Mouse (Mus musculus) frontal cortex, postnatal 10 days (tissue): ENCODE results near the gene Gm40193.
"Not testable (repeated sequence)": the region's sequence is repeated elsewhere in the genome, so short reads cannot be mapped to it uniquely, and the experiment has no call there.

Source experiments
- DNase-seq, 2 experiments: peaks; one replicate each; pipeline ENCODE4 v3.0.0; 2022; ENCODE audit warnings: low spot score in 2 of 2, mixed read lengths in 1 of 2

Gene Gm40193

GRCm38 (mm10) chr11:70532839-70533238, at the start of gene Gm40193:
Gene Gm40193, minus strand, starts transcription at chr11:70532939.
- DNase-seq, result no peak

DNA sequence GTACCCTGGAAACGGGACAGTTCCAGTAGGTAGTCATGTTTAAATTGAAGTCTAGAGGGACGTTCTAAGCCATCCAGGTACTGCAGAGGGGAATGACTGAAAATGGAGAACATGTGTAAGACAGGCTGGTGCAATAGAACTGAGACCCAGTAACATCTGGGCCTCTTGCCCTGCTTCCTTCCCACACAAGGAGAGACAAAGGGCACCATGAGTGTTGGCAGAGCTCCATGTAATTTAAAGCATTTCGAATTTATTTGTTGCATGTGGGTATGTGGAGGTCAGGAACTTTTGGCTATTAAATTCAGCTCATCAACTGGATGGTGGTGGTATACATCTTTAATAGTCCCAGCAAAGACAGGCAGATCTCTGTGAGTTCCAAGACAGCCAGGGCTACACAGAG, 49.5 kb upstream of the Gm40193 start:
- no peak for DNase-seq

GRCm38 (mm10) chr11:70580921-70581320, 48.2 kb upstream of the Gm40193 start:
- no peak for DNase-seq

GRCm38 (mm10) chr11:70580358-70580720, 47.6 kb upstream of the Gm40193 start:
- no peak for DNase-seq

- no peak for DNase-seq
Observed at GRCm38 (mm10) chr11:70579710-70580357, 47.1 kb upstream of the Gm40193 start.

GRCm38 (mm10) chr11:70578962-70579361, 46.2 kb upstream of the Gm40193 start:
- DNase-seq, result no peak

DNA sequence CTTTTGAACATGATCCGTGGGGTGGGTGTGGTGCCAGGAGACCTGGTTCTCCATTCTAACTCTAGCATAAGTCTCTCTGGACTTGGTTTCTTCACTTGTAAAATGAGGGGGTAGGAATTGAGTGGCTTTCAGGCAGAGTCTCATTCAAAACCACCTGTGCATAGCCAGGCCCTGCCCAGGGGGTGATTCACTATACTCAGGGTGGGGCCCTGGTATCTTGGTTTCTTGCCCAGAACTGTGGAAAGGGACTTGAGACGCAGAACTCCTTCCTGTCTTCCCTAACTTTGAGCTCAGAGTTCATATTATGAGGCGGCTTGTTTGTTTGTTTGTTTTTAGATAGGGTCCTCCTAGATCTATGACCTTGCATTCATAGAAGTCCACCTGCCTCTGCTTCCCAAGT, 44.5 kb upstream of the Gm40193 start:
- no peak for DNase-seq

GRCm38 (mm10) chr11:70573872-70574271, 41.1 kb upstream of the Gm40193 start:
- DNase-seq, result no peak

DNA sequence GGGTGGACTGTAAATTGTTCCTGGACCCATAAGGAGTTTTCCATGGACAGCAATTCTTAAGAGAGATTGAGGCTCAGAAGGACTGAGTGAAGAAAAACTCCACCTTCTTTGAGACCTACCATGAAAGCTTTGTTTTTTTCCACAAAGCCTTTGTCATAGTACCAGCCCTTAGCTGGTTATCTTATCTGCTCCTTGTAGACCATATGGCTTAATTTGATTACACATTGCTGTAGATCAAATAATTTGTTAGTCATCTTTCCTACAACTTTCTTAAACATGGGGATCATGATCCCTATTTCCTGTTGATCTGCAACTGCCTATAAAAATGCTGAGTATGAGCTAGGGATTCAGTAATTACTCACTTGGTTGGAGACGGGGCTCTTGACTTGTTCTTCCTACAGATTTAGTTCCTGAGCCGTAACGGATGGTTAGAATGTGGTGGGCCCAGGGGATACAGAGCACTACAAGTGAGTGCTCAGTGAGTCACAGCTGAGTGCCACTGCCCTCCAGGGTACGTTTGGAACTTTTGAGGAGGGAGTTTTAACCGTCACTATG, 39.7 kb upstream of the Gm40193 start:
- DNase-seq, result no peak

DNA sequence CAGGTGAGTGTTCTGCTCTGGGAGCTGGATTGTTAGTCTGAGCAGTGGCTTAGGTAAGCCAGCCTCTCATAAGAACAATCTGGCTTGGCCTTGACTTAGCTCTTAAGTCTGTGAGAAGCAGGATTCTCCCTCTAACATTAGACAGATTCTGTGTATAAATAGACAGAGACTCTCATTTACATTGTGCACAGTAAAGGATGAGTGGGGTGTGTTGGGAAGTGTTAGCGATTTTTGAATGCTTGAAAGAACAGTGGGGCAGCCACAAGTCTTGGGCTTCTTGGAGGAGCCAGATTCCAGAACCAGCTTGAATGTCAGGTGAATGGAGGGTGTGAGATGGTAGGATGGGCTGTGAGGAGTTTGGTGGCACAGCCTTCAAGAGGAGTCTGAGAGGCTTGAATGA, 38.9 kb upstream of the Gm40193 start:
- no peak for DNase-seq

DNA sequence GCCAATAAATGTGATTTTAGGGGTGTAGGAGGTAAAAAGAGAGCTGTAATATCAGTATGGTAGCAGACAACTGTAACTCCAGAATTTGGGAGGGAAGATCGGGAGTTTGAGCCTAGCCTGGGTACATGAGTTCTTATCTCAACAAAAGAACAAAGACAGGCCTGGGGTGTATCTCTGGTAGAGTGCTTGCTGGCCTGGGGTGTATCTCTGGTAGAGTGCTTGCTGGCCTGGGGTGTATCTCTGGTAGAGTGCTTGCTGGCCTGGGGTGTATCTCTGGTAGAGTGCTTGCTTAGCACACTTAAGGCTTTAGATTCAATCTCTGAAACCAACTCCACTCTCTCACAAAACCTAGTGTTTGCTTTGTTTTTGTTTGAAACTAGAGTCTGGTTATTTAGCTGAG, 37.9 kb upstream of the Gm40193 start:
- not testable (repeated sequence) for DNase-seq

- DNase-seq, result no peak
Observed at GRCm38 (mm10) chr11:70566586-70566985, 33.8 kb upstream of the Gm40193 start.

DNA sequence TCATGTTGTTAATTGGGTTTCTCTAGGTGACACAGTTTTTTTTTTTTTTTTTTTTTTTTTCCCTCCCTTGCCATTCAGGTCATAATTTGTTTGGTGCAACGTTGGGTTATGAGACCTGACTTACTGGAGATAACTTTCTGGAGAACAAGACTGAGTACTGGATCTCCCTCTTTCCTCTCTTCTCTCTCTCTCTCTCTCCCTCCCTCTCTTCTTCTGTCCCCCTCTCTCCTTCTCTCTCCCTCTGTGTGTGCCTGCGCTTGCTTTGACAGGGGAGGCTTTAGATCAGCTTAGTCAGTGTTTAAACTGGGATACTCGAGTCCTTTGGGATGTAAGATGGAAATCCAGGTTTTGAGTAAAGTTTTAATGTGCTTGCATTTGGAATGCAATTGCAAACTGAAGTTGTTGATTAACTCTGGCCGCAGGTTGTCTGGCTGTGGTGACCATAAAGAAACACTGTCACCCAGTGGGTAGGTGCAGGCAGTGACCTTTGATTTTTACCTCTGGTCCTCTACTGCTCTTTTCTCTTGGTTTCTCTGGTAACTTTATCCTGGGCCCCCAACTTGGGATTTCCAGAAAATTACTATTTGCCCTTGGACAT, 31.6 kb upstream of the Gm40193 start:
- DNase-seq, result no peak

- DNase-seq, result no peak
Observed at GRCm38 (mm10) chr11:70563470-70564275, 30.9 kb upstream of the Gm40193 start.

- DNase-seq, result no peak
Observed at GRCm38 (mm10) chr11:70562995-70563469, 30.3 kb upstream of the Gm40193 start.

- DNase-seq, result peak; percentile 89 to 91
Observed at GRCm38 (mm10) chr11:70562287-70562994, 29.7 kb upstream of the Gm40193 start, which contains the start of gene Mink1. Gene Mink1, plus strand, starts transcription at chr11:70562881.

GRCm38 (mm10) chr11:70561937-70562286, 29.2 kb upstream of the Gm40193 start:
- DNase-seq, result no peak

DNA sequence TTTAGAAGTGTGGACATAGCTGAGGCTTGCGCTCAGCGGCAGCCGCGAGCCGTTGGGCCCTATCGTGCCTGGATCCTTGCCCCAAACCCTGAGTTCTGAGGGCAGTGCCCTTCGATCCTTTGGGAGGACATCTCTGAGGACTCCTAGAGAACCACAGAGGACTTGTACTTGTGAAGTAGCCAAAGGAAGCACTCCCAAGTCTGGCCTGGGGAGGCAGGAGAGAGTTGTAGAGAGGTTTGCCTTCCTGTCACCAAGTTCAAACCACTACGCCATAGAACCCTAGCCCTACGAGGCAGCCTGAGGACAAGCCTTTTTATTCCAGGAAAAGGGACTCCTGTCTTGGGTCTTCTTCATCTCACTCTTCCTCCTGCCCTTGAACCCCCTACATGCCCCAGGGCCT, 24.8 kb upstream of the Gm40193 start:
- no peak for DNase-seq

DNA sequence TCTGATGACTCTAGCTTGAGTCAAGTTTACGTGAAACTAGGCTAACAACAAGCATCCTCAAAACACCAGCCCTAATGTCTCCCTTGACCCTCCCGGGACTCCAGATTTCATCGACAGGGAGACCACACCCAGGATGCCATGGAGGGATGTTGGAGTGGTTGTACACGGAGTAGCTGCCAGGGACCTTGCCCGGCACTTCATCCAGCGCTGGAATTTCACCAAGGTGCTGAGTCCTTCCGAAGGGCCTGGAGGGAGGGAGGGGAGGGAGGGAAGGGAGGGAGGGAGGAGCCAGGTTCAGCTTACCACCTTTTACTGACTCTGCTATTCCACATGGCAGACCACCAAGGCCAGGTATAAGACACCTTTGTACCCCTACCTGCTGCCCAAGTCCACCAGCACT, 21.2 kb upstream of the Gm40193 start:
- DNase-seq, result no peak

DNA sequence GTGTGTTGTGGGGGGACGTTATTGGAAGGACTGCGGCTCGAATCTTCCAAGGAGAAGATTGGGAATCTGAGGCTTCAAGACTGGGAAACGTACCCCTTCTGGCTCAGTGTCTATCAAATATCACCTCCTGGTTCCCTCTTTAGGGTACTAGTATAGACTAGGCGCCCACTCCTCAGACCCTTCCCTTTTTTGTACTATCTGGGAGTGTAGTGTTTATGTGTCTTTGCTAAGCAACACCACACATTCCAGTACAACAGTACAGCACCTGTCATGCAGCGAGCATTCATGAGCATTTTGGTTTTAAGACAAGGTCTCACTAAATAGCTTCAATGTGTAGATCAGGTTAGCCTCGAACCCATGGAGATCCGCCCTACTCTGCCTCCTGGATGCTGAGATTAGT, 18.8 kb upstream of the Gm40193 start:
- no peak for DNase-seq

DNA sequence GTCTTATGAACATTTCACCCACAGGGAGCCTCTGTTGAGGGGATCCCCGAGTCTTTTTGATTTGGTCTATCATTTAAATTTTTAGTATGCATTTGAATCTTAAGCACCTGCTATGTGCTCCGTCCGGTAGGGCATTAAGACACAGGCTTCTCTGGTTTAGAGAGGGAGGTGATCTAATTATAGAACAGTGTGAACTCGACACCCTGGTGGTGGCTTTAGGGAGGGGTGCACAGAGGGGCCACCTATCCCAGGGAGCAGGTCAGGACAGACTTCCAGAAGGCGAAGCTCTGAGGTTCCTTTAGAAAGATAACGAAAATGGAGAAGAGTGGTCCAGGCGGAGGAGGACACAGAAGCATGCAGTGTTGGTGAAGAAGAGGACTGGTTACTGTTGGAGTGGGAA, 11.8 kb upstream of the Gm40193 start:
- no peak for DNase-seq

- no peak for DNase-seq
Observed at GRCm38 (mm10) chr11:70541415-70541814, 8.7 kb upstream of the Gm40193 start.
